Mouse (Mus musculus): ENCODE results near the gene Dnaic1. TPM values are rescaled to one million over a fixed set of nuclear protein-coding genes. Genes with fewer than 3 reads are reported as not detected.

Dnaic1 gene
- total RNA-seq, 2 experiments from 2014 or later = not detected

DNA sequence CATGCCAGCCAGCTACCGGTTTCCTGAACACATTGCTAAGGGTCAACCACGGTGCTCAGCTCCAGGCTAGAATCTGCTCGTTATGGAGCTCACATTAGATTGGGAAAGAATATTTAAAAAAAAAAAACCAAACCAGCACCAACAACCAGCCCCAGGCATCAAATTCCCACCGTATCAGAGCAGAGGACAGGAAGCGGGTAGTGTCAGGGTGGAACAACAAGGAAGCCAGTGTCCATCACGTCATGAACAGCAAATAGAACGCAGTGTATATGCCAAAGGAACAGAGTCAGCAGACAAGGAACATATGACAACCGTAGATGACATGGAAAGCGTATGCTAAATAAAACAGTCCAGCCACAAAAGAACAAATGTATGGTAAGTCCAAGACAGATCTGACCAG lies 63.4 kb downstream of the Dnaic1 start:
- no peak for DNase-seq (ENCODE audit: low spot score in 2 of 2)

DNA sequence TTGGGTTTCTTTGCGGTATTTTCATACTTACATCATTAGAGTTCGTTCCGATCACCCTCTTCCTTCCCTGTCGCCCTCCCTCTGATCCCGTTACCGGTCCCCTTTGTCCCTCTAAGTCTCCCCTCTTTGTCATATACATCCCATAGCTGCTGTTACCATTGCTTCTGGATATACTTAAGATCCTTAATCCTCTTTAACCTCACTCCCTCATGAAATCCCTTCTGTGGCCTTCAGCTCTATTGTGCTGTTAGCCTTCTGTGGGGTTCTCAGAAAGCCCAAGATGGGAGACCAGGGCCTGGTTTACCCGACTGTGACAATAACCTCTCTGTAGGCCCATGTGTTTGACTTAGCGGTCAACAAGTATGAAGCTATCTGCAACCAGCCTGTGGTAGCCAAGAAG lies 65.1 kb downstream of the Dnaic1 start:
- no peak for DNase-seq (ENCODE audit: low spot score in 2 of 2)

DNA sequence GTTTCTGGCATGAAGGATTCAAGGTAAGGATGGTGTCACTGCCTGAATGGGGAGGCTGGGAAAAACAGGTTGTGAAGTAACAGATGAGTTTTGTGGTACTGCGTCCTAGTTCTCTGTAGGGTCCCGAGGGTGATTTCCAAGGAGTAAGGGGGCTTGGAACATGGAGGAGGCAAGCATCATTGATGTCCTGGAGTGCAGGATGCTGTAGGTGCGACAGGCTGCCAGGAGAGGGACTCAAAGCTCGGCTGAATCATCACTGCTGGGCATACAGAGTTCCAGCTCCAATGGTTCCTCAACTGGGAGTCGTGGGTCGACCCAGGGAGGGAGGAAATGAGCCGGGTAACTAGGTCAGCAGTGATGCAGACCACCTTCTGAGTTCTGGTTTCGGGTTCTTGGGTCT lies 65.6 kb downstream of the Dnaic1 start:
- DNase-seq (ENCODE audit: low spot score in 2 of 2) = no peak

- no peak for DNase-seq (ENCODE audit: low spot score in 2 of 2)
These were observed 66.3 kb downstream of the Dnaic1 start for GRCm38 (mm10) chr4:41635906-41636305.

DNA sequence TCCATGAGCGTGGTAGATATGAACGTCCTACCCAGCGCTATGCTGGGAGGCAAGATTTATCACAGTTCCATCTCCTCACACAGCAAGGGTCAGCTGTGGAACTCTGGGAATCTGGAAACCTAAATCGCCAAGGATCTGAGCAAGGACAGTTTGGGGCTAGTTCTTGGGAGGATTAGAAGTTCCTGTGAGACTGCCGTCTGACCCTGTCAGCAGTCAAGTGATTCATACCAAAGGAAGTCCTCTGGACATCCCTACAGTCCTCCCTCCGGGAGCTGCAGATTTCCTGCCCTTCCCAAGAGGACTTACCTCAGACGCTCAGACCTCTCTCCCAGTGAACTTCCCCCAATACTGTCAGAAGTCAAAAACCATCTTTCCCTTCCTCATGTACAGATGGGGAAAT lies 66.8 kb downstream of the Dnaic1 start:
- DNase-seq (ENCODE audit: low spot score in 2 of 2) = no peak

DNA sequence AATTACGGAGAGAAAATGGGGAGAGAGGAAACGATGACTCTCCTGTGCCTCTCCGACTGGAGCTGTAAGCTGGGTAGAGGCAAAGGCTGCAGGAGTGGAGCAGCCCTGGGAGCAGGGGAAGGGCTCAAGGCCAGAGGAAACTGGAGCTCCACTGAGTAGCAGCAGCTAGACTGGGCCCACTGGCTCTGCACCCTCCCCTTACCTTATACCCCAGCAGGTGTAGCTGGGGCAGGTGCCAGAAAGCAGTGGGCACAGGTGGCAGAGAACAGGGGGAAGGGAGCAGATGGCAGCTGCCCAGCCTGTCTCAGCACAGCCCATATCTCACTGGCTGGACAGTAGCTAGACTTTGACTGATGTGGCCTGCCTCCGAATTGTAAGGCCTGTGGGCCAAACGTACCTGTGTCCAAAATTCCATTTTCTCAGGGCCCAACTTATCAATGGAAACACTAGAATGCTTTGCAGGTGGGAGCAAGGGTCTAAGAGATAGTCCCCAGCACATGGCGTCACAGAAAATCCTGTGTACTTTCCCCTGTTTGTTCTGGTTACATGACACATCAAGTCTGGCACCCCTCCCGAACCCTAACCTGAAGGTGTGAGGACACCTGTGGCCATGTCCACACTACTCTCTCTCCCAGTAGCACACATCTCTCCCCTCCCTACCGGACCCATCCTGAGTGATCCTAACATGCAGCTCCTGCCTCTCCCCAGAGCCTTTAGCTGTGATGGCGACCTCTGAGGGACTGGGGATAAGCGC lies 67.5 kb downstream of the Dnaic1 start:
- DNase-seq (ENCODE audit: low spot score in 2 of 2) = no peak

DNA sequence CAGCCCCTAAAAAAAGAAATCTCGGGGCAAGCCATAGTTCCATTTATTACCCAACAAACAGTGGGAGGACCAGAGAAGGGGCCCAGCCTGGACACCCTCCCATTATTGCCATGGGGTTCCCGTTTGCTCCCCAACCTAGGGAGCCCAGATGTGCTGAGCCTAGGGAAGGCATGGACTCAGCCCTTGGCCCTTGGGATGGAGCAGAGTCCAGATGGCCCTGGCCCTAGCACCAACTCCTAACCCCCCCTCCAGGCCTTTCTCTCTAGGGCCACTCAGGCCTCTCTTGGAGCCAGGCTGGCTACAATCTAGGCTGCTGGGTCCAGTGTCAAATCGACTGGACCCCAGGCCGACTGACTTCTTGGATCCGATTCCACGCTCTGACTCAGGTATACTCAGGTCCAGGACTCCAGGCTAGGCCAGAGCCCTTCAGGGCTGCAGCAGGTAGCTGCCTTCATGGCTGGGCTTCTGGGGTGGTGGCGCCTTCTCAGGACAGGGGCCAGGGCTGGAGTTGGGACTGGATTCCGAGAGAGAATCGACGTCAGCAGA lies 68.7 kb downstream of the Dnaic1 start:
- no peak for DNase-seq (ENCODE audit: low spot score in 2 of 2)

DNA sequence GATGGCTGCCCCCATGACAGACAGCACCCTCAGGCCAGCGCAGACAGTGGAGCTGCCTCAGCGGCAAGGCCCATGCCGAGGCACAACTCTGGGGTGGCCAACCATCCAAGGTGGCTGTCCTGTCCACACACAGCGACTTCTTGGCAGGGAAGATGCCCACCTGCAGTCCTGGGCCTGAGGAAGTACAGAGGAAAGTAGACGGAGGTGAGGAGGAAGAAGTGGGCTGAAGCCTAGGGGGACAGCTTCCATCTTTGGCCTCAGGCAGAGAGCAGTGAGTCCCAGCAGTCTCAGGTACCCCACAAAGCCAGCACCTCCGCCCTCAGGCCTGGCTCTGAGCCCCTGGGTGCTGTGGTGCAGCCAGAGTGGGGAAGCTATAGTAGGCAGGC lies 69.2 kb downstream of the Dnaic1 start:
- no peak for DNase-seq (ENCODE audit: low spot score in 2 of 2)

DNA sequence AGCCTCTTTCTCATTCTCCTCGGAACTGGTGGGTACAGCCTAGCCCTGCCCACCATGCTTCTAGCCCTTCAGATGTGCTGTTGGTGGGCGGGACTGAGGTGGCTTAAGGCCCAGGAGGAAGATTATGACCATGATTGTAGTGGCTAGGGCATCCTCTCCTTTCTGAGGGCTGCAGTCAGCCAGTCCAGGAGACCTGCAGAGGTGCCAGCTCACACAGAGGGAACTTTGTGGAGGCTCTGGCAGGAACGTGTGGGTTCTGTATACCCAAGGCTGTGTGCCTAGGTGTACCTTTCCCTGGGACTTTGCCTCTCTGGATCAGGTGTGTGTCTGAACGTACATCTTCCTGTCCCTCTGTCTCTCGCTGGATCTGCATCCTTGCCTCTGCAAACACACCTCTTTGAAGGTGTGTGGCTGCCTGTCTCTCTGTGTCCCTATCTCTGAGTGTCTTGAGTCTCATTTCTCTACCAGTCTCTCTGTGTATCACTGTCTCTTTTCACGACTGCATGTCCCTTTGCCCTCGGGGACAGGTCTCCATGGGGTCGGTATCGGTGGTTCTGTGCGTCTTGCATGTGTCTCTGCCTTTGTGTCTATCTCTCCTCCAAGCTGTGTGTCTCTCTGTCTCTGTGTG lies 69.8 kb downstream of the Dnaic1 start:
- DNase-seq (ENCODE audit: low spot score in 2 of 2) = no peak

- DNase-seq (ENCODE audit: low spot score in 2 of 2) = peak; percentile 96 to 97
These were observed 70.4 kb downstream of the Dnaic1 start, which contains the start of gene Enho for GRCm38 (mm10) chr4:41639913-41640507. Gene Enho (minus strand): TSS chr4:41640324.

- no peak for DNase-seq (ENCODE audit: low spot score in 2 of 2)
These were observed 71.7 kb downstream of the Dnaic1 start for GRCm38 (mm10) chr4:41641199-41641822.

- DNase-seq (ENCODE audit: low spot score in 2 of 2) = no peak
These were observed 75.9 kb downstream of the Dnaic1 start for GRCm38 (mm10) chr4:41645488-41645887.

GRCm38 (mm10) chr4:41648157-41648556 lies 78.6 kb downstream of the Dnaic1 start:
- no peak for DNase-seq (ENCODE audit: low spot score in 2 of 2)

- no peak for DNase-seq (ENCODE audit: low spot score in 2 of 2)
These were observed 79.1 kb downstream of the Dnaic1 start for GRCm38 (mm10) chr4:41648627-41649026.

DNA sequence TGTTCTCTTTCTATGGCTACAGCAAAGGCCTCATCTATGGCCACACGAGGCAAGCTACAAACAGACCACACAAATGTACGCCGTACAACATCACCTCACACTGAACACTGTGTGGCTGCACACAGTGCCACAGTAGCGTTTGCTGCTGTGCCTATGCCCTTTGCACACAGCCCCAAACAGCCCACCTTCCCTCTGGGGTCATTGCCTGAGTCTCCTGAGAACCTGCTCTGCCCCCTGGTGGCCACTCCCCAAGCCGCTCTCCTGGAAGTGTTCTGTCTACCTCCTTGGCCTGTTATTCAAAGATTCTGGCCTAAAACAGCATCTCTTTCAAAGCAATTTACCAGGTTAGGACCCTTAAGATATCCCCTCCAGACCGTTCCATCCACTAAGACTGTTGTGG lies 83.7 kb downstream of the Dnaic1 start:
- peak; percentile 72 to 76 for DNase-seq (ENCODE audit: low spot score in 2 of 2)

DNA sequence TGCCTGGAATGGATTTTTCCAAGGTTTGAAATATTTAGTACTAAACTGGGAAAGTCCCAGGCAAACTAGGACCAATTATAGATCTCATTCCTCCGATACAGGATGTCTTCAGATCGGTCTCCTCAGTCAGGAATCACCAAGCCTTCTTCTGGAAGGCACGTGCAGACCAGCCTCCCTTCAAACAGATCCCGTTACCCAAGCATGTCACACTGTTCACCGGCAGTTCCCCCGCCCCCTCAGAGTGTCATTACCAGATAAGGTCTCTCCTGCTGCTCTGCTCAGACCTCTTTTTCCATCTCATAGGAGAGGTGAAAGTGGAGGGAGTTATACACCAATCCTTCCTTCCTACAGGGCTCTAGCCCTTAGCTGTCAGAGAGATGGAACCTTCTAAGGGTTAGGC lies 84.2 kb downstream of the Dnaic1 start:
- DNase-seq (ENCODE audit: low spot score in 2 of 2) = no peak

- peak; percentile 62 to 69 for DNase-seq (ENCODE audit: low spot score in 2 of 2)
These were observed 84.6 kb downstream of the Dnaic1 start for GRCm38 (mm10) chr4:41654217-41654616.

DNA sequence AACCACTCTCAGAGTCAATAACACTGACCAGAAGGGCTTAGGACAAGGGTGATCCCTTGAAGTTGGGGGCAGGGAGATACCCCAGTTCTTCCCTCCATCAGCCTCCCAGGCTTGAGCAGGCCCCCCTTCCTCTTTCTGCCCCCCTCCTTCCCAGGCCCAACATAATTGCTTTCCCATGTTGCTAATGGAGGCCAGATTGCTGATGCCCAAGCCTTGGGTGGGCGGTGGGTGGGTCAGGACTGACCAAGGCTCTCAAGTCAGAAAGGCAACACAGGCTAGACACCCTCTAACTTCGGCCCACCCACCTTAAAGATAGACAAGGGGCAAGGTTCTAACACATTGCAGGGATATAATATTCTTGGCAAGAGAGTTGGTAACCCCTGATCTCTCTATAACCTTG lies 86.0 kb downstream of the Dnaic1 start:
- no peak for DNase-seq (ENCODE audit: low spot score in 2 of 2)

DNA sequence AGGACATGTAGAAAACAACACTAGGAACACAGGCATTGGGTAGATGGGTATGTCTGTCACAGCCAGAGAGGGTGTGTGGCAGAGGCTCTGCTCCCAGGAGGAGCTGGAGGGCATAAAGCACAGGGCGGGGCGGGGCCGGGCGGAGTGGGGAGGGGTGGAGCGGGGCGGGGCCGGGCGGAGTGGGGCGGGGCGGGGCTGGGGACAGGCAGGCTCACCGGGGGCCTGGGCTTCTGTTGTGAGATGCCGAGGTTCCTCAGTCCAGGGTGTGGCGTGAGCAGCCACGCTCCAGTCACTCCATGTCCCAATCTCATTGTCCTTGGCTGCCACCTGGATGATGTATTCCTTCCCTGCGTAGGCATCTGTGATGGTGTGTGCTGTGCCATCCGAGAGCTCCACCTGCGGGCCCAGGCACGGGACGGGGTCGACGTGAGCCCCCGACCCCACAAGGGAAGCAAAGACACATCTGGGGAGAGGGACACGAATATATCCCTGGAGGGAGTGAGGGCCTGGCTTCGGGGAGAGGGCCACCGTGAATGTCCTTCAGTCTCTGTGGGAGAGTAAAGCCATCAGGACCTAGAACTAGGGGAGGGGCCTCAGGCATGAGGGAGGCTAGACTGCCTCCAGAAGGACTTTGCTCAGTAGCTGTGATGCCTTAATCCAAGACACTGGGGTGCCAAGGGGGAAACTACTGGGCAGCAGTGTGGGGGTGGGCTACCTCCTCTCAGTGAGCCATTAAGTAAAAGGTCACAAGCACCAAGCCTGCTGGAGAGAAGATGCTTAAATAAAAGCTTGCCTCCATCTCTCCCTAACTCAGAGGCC lies 89.2 kb downstream of the Dnaic1 start:
- DNase-seq (ENCODE audit: low spot score in 2 of 2) = peak in 1 of 2 experiments; percentile 29

DNA sequence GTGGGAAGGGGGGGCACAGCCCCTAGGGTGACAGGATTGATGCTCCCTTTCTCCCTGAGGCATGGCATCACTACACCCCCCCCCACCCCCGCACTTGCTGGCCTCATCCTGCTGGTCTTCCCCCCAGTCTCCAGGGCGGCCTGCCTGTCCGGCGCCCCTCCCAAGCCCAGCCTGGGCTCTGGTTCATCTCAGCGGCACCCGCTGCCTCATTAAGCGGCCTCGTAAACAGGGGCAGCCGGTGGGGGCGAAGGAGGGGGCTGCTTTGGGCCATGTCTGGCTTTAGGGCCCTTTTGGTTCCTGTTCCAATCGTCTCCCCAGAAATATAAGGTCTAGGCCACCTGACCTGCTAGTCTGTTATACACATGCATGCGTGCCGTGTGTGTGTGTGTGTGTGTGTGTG lies 90.0 kb downstream of the Dnaic1 start:
- DNase-seq (ENCODE audit: low spot score in 2 of 2) = no peak

All from adrenal gland, adult 18-20 months (tissue).